Mouse (Mus musculus): Measurements from ENCODE around the gene Crispld2.

Gene Crispld2

DNA sequence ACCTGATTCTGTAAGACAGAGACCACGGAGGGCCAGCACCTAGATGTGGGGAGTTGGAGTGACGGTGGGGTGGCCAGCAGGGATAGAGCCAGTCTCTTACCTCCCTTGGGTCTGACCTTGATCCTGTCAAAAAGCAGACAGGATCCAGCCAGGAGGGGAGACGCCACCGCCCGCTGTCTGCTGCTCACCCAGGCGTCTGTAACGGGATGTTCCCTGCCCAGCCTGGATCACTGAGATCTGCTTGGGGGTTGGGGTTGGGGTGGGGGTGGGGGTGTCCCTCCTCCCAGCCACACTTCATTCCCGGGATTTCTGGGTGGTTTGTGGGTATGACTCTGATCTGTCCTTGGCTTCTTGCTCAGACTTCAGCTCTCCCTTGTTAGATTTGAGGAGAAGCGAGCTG lies 10.1 kb downstream of the Crispld2 start:
- no peak for DNase-seq

- DNase-seq = no peak
These were observed 12.0 kb downstream of the Crispld2 start for GRCm38 (mm10) chr8:120004154-120004702.

- no peak for DNase-seq
These were observed 12.6 kb downstream of the Crispld2 start for GRCm38 (mm10) chr8:120004705-120005381.

- no peak for DNase-seq
These were observed 14.5 kb downstream of the Crispld2 start for GRCm38 (mm10) chr8:120006645-120007160.

- no peak for DNase-seq
These were observed 14.9 kb downstream of the Crispld2 start for GRCm38 (mm10) chr8:120007178-120007577.

GRCm38 (mm10) chr8:120009284-120009683 lies 17.0 kb downstream of the Crispld2 start:
- DNase-seq = no peak

GRCm38 (mm10) chr8:120012491-120012890 lies 20.3 kb downstream of the Crispld2 start:
- DNase-seq = no peak

DNA sequence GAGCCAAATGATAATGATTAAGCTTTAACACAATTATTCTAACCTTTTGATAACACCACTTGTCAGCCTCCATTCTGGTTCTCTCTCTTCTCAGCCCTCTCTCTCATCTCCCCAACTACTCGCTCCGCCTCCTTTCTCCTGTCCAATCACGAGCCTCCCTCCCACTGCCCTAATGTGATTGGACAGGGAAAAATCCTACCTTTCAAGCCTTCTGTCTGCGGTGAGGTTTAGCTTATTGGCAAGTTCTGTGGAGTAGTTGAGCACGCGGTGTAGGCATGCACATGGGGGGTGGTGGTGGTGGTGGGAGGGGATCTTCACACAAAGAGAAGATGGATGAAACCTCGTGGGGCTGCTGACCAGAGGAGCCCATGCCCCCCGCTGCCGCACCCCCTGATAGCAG lies 20.7 kb downstream of the Crispld2 start:
- DNase-seq = no peak

GRCm38 (mm10) chr8:120014267-120015023 lies 22.2 kb downstream of the Crispld2 start:
- no peak for DNase-seq

- DNase-seq = no peak
These were observed 23.7 kb downstream of the Crispld2 start for GRCm38 (mm10) chr8:120015916-120016315.

- DNase-seq = no peak
These were observed 24.2 kb downstream of the Crispld2 start for GRCm38 (mm10) chr8:120016424-120016823.

DNA sequence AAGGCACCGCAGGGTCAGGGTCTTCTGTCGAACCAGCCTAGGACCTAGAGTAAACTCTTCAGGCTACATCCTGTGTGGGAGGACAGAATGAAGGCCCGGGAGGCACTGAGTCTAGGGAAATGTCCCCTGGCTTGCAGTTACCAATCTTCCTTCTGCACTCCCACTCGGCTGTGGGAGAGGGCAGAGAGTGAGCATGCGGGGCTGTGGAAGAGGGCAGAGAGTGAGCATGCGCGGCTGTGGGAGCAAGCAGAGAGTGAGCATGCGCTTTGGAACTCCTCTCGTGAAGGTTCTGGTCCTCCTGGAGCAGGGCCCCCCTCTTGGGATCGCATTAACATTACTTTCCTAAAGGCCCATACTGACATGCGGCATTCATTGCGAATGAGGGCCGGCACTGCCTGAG lies 25.1 kb downstream of the Crispld2 start:
- DNase-seq = no peak

GRCm38 (mm10) chr8:120017786-120018185 lies 25.5 kb downstream of the Crispld2 start:
- no peak for DNase-seq

DNA sequence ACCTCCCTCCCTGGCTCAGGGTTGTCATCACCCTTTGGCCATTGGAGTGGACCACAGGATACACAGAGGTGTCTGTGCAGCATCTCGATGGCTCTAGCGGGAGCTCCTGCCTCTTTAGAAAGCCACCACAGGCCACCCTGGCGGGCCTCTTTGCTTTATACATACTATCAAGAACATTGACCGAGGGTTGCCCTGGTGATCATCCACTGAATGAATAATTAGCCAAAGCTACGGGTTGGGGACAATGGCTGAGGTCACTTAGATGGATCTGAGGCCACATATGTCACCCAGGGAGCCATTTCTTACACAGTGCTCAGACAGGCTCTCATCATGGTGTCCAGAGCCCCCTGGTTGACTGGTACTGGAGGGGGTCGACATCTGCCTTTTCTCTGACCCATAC lies 26.1 kb downstream of the Crispld2 start:
- DNase-seq = no peak

DNA sequence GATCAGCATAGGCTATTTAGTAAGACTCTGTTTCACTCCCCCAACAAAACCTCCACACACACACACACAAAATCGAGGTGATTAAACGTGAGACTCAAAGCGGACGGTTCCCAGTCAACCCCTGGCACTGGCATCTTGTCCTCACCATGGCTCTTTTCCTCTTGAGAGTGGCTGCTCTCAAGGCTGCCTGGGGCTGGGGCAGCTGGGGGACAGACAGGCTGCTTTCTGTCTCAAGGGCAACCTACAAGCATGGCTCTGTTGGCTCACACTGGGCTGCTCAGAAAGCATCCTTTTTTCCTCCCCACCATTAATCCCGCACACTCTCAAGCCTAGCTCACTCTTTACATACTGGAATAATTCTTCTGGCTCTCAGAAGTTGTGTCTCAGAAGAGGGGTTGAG lies 27.1 kb downstream of the Crispld2 start:
- no peak for DNase-seq

DNA sequence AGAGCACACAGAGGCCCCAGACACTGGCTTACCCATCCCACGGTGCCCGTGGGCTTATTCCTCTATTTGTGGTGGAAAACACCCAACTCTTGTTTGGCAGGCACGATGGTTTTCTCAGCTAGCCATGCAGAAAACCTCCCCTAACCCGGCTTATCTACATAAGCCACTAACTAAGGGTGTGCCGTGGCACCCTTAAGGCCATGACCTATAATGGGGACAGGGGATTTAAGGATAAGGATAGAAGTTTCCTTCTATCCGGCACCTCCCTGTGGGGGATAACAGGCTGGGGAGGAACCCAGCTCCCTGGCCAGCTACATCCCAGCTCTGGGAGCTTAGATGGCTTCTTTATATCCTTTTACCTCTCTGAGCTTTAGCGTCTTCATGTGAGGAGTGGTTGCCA lies 28.1 kb downstream of the Crispld2 start:
- no peak for DNase-seq

DNA sequence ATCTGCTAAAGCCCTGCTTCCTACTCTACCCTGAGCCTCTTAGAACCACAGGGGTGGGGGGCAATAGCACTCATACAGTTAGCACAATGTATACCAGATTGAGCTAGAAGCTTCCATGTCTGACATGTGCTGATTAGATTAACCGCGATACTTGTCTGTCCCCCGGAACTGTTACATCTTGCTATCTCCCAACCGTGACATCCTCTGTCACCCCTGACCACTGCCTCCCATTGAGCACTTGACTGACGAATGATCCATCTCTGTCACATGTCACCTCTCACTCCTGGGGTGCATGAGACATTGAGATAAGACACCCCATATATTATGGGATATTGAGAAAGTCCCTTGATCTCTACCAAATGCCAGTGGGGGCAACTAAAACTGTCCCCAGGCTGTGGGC lies 34.0 kb downstream of the Crispld2 start:
- no peak for DNase-seq

DNA sequence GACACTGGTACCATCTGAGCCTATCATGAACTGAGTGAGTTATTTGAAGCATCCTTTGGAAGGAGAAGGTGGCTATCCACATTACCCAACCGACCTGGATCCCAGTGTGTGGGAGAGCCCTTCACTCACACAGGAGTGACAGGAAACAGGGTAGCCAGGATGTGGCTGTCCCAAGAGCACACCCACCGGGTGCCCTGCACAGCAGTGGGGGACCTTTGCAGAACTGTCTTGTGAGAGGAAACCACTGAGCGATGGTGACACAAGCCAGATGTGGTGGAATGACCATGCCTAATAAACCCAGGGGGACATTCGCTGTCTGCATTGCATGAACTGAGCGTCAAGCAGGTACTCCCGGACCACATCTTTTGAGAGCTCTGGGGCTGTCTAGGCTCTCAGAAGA lies 34.8 kb downstream of the Crispld2 start:
- DNase-seq = no peak

DNA sequence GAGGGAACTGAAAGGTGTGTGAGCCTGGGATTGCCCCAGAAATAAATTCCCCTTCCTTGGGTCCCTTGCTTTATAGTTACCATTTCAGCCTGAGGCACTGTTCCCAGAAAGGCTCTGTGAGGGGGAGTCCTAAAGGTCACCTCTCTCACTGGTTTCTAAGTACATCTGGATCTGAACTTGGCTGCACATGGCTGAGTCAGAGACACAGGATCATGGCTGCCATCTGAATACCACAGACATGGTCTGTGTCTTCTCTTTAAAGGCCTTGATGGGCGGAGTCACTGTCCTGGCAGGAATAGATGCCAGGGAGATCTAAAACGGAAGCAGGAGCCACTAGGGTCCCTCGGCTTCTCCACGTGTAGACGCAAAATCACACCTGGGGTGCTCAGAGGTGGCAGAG lies 38.2 kb downstream of the Crispld2 start:
- no peak for DNase-seq

GRCm38 (mm10) chr8:120032549-120033208 lies 40.4 kb downstream of the Crispld2 start:
- DNase-seq = no peak

- DNase-seq = no peak
These were observed 42.2 kb downstream of the Crispld2 start for GRCm38 (mm10) chr8:120034471-120034870.

GRCm38 (mm10) chr8:120036111-120036510 lies 43.9 kb downstream of the Crispld2 start:
- no peak for DNase-seq

- DNase-seq = no peak
These were observed 44.3 kb downstream of the Crispld2 start for GRCm38 (mm10) chr8:120036578-120036977.

All from cerebellum, adult 11-12 months (tissue).